Mouse (Mus musculus) gastrocnemius, adult 2 months (tissue): Measurements from ENCODE around the gene H2al2c. TPM values are rescaled to one million over a fixed set of nuclear protein-coding genes. Genes with fewer than 3 reads are reported as not detected.
"Not testable (repeated sequence)": the region's sequence is repeated elsewhere in the genome, so short reads cannot be mapped to it uniquely, and the experiment has no call there.

ENCODE experiments used
- DNase-seq: peaks from one replicate; pipeline ENCODE4 v3.0.0; 2022
- H3K27ac ChIP-seq: fragments of 200-600 bp; 2 replicates; pipeline ENCODE4 v1.8.1; 2022; ENCODE audit warnings: mild to moderate bottlenecking
- H3K4me3 ChIP-seq: fragments of 200-600 bp; 2 replicates; pipeline ENCODE4 v1.8.1; 2022; ENCODE audit warnings: mild to moderate bottlenecking, moderate library complexity
- intact Hi-C: fragments of 180-260 bp; cut with DNase I; formaldehyde crosslinking; loops from one replicate; pipeline ENCODE4 v1.15.1; 2025
- long read RNA-seq, 2 experiments: library from polyadenylated mRNA; stranded (forward); transcript quantifications; one replicate each; pipeline ENCODE4 v2.0.0; 2021
- total RNA-seq, 2 experiments: library from RNA; stranded (reverse); gene quantifications; 2 replicates each; pipeline ENCODE4 v1.2.3; 2021

The H2al2c gene
- not detected for total RNA-seq
- long read RNA-seq, experiment 1 = 0 reads
- long read RNA-seq, experiment 2 = 0 reads

DNA sequence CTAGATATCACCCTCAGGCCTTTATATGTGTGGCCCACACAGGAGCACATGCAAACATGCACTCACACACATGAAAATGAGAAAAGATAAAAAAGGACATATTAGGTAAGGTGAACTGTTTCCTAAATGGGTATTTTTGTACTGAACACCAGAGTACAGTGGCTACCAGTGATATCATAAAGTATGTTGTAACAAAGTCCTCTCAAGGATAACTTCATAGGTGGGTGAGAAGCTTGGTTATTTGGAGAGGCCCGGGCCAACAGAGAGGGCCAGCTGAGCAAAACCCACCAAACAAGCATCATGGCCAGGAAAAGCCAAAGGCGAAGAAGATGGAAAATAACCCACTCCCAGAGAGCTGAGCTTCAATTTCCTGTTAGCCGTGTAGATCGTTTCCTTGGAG lies at the start of gene H2al2c:
Gene H2al2c, plus strand, starts transcription at position 301 of the 400 bp plus-strand sequence.
- intact Hi-C loops, H3K4me3 ChIP-seq, DNase-seq, H3K27ac ChIP-seq: not testable (repeated sequence)

Other genes with a start within 250 kb of the H2al2c start
- gene Sry, start 64.6 kb downstream of the H2al2c start, total RNA-seq = not detected
- not detected for gene H2al2b, start 121.6 kb downstream of the H2al2c start, total RNA-seq
- not detected for gene Gm4064, start 197.1 kb downstream of the H2al2c start, total RNA-seq
- gene Rbmy, start 231.6 kb downstream of the H2al2c start, total RNA-seq = not detected
- gene Gm10256, start 231.6 kb downstream of the H2al2c start, total RNA-seq = not detected